Mouse (Mus musculus): ENCODE measurements at regions not wholly inside any gene's neighbourhood (a gene's known extent, or its start where the extent isn't known, plus 50 kb on each side); places are given as distances from the start of the nearest gene placed in this dataset.

GRCm38 (mm10) chr6:117570346-117570745, 270.6 kb upstream of the Zfp637 start:
- TF ChIP-seq ZNF384 (IDR thresholded peaks at IDR 0.05; ENCODE audit: low read depth, low read length) (no peak), CHD1 (IDR thresholded peaks at IDR 0.05; ENCODE audit: low read depth, low read length) (no peak), USF1 (IDR thresholded peaks at IDR 0.05; ENCODE audit: low read depth, low read length) (no peak), POLR2A (IDR thresholded peaks at IDR 0.05; ENCODE audit: low read depth, low read length) (no peak), ZKSCAN1 (IDR thresholded peaks at IDR 0.05; ENCODE audit: borderline replicate concordance, low read depth, low read length) (no peak), TCF12 (IDR thresholded peaks at IDR 0.05; ENCODE audit: low read depth, low read length) (no peak), EP300 (IDR thresholded peaks at IDR 0.05; ENCODE audit: low read length) (no peak), CHD2 (IDR thresholded peaks at IDR 0.05; ENCODE audit: low read length) (no peak), JUND (conservative IDR thresholded peaks at IDR 0.05; ENCODE audit: low read depth, low read length) (no peak), RCOR1 (conservative IDR thresholded peaks at IDR 0.05; ENCODE audit: low read depth, low read length) (no peak)
